Mouse (Mus musculus) CH12F3 (cell line): ENCODE measurements around the gene Itpr2.

ENCODE experiments used
- in situ Hi-C: fragments of 300-500 bp; cut with MboI; formaldehyde crosslinking; loops from 2 replicates; pipeline ENCODE4 v1.14.3; 2020; ENCODE audit warnings: low sequenced_read_pairs

Itpr2 gene

DNA sequence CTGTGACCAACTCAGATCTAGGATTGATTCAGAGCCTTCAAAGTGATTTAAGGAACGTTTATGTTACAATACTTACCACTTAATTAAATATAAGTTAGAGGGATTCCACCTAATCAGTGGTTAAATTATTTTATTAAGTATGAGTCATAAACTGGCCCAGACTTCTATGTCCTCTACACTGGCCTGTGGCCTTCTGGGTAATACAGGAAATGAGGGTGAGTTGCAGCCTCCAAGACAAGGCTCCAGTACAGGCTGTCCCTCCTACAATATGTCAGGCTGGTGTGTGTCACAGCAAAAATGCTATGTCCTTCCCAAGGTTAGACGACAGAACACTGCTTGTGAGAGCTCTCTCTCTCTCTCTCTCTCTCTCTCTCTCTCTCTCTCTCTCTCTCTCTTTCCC lies 130.5 kb downstream of the Itpr2 start:
- in situ Hi-C loops, result no loop called here

DNA sequence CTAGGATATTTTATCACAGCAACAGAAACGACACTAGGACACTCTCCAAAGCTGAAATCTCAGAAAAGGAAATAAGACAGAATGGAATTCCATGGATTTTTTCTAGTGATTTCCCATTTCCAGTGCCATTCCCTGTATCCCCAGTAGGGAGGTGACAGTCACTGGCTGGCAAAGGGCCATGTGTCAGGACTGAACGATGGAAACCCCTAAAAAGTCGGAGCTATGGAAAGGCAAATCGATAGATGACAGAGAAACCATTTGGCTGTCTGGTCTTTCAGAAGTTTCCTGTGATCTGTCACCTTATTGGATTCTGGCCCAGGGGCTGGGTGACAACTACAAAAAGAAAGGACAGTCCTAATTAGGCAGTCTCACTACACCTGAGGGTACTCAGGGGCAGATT lies 135.8 kb downstream of the Itpr2 start:
- in situ Hi-C loops, result no loop called here

DNA sequence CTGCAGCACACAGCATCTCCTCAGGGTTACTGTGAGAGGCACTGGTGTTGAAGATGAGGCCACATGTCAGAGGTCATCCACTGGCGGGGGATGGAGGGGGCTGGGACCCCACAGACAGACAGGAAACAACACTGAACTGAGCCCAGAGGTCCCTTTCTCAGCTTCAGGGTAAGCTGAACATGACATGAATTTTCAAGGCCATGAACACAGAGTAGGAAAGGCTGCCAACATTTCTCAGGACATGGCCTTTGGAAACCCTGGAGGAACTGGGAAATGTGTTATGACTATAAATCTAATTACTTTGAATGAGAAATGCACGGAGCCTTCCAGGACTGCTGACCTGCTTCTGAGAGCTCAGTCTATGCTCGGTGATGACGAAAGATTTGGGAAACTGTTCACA lies 144.1 kb downstream of the Itpr2 start:
- in situ Hi-C loops, result no loop called here

DNA sequence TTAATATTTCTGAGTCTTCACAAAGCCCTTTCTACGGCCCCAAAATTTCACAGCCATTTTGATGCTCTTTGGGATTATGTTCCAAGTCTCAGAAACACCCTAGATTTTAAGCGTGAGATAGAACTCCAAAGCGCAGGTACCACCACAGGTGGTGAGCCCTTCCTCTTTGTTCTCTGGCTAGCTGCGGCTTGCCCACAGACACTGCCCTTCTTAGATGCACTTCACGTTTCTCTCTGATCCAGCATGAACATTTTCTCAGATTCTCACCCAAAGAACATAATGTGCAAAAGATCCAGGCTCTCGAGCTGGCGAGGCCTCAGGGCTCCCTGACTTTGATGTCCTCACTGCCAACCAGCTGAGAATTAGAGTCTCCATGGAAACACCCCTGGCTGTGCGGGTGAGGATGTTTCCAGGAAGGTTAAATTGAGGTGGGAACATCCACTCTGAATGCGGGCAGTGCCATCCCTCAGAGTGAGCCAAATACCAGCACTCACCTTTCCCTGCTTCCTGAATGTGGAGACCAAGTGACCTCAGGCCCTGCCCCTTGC lies 149.7 kb downstream of the Itpr2 start:
- in situ Hi-C loops, result no loop called here

DNA sequence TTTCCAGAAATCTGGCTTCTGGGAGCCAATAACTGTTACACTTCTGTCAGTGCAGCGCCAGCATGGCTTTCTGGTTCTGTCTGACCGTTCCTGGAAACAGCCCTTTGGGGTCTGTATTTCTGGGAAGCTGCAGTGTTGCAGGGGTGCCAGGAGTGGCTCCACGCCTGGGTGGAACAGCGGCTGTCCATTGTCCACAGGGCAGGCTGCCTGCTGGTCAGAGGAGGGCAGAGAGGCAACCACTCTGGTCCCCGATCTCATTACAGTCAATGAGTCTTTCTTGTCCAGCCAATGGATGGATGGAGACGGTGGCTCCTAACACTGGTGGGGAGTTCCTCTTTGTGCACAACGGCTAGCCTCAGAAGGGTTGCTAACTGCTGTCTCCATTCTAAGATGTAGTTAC lies 150.2 kb downstream of the Itpr2 start:
- in situ Hi-C loops, result no loop called here

DNA sequence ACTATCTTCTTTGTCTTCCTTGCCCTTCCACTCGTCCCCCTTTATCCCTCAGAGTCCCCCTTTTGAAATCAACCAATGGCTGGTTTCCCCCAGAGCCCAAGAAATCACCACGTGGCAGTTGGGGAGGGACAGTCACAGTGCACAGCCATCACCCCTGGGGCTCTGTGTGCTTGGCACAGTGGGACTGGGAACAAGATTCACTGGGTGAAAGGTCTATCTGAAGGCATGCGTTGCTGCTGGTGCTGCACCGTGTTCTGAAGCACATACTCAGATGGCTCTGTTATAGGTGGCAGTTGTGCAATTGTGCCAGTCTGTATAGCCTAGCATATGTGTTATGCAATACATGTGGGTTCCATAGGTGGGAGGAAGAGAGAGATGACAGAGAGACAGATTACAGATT lies 154.5 kb downstream of the Itpr2 start:
- in situ Hi-C loops, result no loop called here

DNA sequence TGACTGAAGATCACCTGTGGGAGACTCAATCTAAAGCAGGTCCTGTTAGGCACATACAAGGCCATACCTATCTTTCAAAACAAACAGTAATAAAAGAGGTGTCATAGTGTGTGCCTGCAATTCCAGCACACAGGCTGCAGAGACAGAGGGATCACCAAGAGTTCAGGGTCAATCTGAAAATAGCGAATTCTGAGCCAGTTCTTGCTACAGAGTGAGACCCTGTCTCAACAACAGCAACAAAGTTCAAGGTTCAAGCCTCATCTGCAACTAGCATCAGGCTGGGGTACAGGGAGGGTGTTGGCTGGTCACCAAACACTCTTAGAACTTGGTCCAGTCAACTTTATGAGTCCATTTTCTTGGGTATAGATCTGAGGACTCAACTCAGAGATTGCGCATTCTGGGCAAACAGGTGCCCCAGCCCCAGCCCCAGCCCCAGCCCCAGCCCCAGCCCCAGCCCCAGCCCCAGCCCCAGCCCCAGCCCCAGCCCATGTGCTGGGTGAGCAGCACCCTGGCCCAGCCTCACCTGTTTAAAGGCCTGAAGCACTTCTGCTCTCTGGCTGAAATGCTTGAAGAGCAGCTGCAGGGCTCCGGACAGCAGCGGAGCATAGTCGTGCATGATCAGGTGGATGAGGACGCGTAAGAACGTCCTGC lies 155.4 kb downstream of the Itpr2 start:
- in situ Hi-C loops, result no loop called here

DNA sequence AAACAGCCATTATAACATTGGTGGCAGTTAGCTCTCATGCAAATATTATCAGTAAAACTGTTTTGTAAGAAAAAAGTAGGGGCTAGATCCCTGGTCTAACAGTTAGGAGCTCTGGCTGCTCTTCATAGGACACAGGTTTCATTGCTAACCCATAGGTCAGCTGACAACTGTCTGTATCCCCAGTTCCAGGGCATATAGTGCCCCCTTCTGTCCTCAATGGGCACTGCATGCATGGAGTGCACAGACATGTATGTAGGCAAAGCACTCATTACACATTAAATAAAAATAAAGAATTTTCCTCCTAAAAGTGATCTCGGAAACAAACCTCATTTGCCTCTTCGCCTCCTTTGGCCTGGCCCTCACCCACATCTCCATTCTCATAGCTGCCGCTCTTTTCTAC lies 157.3 kb downstream of the Itpr2 start:
- in situ Hi-C loops, result no loop called here

DNA sequence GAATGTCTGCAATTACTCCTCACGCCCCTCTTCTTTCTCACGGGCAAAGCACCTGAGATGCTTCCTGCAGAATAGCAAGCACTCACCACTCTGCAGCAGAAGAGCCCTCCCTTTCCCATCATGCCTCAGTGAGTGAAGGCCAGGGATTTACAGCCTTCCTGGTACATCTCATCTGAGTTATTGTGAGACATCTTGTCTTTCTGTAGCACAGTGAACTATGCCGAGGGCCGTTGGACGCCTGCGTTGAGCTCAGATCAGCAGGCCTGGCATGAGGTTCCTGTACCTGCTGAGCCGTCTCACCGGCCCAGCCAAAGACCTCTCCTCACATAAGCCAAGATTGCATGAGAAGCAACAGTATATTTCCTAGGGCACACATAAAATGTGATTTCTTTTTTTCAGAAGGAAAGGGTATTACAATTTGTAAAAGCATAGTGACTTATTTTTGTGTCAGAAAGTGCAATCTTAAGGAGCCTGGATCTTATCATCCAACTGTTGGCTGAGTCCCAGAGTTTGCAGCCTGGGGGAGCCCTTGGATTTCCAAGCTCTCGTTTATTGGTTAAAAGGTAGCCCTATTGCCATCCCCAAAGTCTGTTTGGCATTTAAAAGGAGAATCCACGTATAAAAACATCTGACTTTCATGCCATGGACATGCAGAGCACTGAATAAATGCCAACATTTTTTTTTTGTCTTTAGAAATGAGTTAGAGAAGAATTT lies 158.2 kb downstream of the Itpr2 start:
- in situ Hi-C loops, result no loop called here

DNA sequence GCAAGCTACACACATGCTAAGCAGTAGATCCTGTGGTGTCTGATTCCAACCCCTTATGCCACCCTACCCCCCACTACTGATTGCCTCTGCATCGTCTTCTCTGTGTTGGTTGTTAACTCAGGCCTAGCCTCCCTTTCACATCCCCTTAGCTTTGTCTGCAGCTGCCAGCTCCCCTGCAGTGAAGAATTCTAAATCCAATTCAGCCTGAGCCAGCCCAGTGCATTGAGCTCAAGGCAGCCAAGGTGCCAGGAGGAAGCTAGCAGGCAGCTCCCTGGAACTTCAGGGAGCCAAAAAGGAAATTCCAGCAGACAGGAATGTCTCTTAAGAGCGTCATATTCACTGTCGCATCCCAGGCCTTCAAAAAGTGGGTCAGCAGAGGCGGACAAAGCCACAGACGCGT lies 159.0 kb downstream of the Itpr2 start:
- in situ Hi-C loops, result no loop called here

DNA sequence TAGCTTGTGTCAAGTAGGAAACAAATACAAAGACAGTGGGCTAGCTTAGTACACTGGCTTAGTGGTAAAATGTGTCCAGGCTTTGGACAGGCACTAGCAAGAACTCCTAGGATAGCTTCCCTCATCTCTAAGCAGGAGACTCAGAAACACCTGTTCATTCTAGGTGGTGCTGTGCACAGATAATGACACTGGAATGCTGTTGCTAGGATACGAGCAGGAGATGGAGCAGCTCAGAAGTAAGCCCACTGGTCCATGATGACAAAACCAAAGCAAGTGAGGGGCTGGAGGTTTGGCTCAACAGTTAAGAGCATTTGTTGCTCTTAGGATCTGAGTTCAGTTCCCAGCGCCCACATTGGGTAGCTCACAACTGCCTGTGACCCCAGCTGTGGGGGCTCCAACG lies 160.1 kb downstream of the Itpr2 start:
- in situ Hi-C loops, result no loop called here

DNA sequence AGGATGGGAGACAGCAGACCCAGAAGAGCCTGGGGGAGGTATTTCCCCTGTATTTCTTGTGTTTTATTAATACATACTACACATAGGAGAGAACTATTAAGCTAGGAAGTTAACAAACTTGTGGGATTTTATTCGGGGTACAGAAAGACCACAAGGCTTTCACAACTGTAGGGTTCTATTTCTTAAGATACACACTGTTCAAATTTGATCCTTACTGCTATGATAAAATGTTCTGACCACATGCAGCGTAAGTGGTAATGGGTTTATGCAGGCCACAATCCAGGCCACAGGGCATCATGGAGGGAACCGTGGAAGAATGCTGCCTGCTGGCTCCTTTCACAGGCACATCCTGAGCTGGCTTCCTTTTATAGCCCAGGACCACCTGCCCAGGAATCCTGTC lies 160.6 kb downstream of the Itpr2 start:
- in situ Hi-C loops, result no loop called here

DNA sequence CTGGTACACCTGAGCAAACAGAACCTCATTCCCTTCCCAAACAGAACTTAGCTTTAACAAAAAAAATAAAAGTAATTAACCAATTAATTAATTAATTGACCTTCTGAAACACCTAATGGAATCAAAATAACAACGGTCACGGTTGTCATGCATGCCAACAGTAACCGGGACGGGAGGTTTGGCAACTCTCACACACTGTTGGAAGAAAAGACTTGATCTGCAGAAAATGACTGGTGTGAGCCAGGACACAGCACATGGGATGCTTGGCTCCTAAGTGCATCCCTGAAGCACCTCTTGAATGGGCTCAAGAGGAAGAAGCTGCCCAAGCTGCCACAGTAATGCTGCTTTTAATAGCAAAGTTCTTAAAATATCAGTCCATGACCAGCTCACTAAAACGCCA lies 161.1 kb downstream of the Itpr2 start:
- in situ Hi-C loops, result no loop called here

DNA sequence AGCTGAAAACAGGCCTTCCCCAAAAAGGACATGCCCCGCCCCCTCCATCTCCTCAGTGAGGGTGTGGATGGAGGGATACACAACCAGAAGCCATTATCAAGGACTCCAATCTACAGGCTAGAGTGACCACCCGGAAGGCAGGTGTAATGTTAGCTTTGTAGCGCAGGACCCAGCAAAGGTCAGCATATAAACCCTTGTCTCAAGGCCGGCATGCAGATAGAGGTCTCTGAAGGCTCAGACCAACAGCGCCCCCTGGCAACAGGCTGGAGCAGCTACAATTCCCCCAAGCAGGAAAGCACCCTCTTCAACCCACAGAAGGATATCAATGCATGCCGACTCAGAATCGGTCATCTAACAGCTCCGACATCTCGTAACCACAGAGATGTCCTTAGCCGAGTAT lies 162.2 kb downstream of the Itpr2 start:
- in situ Hi-C loops, result no loop called here

DNA sequence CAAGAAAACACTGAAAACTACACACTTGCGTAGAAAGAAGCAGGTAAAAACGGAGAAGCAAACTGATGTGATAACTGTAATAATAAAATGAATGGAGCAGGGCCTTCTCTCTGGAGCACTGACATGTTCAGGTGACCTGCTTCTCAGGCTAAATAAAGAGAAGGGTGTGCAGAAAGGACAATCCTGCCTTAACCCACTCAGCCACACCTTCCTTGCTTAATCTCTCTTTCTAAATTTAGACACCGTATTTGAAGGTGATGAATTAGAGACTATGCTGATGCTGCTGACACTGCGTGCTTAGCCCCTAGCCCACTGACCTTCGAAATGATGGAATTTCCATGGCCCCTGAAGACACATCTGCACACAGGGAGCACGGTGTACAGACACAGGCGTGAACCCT lies 164.8 kb downstream of the Itpr2 start:
- in situ Hi-C loops, result no loop called here

DNA sequence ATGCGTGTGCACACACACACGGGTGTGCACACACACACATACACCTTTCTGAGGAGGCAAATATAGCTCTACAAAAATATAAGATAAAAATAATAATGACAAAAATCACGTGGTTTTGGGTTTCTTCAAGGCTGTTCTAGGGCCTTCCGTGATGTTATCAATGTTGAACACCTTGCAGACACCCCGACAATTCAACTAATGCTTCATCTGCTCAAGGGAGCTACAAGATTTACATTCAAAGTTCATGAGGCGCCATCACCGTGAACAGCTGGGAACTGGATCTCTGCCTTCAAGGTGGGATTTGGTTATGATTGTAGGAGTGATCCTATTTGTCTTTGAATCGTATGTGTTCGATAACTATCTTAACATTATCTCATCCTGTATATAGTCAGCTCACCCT lies 166.8 kb downstream of the Itpr2 start:
- in situ Hi-C loops, result no loop called here

DNA sequence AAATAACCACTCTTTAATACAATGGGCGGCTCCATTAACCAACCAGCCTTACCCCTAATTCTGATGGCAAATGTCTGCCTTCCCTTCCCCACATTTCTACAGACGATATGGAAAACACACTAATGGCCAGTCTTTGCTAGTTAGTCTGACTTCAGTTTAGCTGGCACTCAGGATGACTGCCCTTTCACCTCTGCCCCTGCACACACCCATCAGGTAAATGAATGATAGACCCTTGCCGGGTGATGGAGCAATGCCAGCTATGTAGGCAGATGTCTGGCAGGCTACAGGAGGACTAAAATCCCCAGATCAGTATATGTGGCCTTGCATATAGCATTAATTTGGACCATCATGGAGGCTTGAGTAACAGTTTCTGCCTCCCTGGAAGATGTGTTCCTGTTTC lies 168.5 kb downstream of the Itpr2 start:
- in situ Hi-C loops, result no loop called here

DNA sequence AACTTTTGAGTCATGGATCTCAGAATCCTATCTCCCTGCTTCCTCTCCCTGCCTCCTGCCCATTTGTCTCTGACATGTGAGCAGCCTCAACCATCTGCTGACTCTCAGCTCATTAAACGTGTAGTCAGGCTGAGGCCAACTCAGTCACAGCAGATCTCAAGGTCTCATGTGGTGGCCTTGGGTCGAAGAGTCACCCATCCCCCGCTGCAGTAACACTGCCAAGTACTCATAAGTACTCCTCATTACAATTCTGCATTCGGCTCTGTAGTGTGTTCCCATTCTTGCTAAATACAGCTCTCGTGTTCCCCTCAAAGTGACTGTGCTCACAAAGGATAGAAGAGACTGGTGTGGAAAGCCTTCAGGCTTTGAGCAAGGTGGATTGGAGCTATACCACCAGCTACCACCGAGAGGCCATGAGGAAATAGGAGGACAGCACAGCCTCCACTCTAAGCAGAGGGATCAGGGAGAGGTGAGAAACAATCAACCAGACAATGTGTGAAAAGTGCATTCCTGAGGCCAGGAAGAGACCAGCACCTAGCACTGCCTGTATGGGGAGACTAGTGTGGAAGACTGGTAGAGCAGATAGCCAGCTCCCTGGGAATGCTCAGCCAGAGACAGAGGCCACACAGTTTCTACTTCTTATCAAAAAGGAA lies 170.9 kb downstream of the Itpr2 start:
- in situ Hi-C loops, result no loop called here

DNA sequence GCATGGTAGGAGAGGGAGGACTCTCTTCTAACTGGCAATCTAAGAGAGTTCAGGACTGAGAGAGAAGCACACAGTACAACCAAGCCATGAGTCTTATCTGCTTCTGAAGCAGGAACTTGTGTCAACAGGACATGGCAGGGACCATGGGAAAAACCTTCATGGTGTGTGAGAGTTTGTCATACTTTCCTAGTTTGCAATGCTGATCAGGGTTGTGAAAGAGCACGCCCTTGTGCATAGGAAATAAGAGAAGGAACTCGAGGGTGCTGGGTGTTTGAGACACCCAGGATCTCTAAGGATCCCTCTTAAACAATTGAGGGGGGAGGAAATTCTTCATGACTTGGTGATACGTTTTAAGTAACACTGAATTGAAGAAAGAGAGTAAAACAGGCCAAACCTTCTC lies 172.9 kb downstream of the Itpr2 start:
- in situ Hi-C loops, result no loop called here

DNA sequence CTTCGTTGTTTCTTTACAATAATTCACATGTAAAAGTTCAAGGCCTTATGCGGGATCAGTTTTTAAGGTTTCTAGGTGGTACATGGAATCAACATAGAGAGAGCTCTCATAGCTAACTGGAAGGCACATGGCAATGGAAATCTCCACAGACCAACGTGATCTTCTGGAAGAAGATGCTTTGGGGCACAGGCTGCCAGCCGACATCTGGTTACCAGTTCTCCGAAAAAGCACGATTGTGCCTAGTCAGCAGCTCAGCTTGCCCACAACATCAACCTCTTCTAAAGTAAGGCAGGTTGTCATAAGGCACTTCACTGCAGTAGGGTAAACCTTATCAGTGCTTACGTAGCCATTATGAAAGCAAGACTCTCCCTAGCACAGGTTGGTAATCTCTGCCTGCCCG lies 175.4 kb downstream of the Itpr2 start:
- in situ Hi-C loops, result no loop called here

DNA sequence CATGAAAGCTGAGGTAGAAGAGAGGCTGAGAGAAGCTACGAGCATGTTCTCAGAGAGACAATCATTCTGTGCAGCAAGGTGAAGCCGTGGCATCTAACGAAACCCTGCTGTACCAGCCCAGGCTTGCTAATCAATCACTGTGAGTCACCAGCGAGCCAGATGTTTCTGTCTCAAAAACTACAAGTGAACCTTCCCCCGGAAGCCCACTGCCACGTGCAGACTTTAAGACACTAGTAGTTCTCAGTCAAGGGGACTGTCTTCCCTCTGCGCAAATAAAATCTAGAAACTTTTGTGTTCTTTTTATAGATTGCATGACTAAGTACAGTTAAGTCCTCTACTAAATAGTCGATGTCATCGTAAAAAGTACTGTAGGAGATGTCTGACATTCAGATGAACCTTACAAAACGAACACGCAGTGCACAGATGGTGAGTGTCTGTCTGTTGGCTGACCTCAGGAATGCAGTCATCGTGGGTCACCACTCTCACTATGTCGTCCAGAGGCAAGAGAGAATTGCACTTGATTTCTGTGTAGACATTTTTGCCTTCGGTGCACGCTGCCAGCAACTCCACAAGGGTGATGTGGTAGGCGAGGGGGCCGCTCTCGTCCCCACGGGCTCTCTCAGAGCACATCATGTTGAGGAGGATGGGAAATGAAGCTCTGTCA lies 177.3 kb downstream of the Itpr2 start:
- in situ Hi-C loops, result no loop called here

DNA sequence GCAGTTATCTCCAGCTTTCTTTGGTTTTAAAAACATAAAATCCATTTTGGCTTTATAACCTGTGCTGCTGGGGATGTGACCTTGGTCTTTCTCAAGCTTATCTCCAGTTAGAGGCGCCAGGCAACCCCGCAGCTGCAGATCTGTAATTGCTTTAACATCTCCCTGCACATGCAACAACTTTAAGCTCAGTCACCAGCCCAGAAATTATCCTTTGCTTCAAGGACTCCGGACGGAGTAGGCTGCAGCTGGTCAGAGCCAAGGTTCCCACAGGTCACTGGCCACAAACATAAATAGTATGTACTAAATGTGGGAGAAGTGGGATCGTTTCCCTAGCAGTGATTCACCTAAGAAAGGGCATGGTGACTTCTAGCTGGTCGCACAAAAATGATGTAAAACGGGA lies 179.5 kb downstream of the Itpr2 start:
- in situ Hi-C loops, result no loop called here
